Mouse (Mus musculus): ENCODE measurements around the gene Ttc28.

Ttc28 gene

DNA sequence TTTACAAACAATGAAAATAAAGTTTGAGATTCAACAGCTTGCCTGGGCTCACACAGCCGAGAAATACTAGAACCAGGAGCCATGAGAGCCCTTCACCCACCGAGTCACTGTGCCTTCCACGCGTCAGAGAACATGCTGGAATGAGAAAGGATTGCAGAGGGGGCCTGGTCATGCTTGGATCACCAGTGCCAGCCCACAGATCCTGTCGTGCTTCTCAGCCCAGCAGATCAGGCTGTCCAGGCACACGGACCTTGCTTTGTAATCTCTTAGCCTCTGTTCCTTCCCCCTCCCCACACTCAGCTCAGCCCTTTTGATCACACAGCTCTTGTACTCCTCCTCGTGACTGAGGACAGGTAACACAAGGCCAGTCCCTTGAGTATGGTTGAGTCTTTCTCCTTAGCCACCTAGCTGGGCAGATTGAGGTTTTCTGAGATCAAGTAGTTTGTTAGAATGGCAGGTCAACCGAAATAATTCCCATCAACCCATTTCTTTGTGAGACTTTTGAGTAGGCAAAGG lies 334.4 kb downstream of the Ttc28 start:
- DNase-seq (ENCODE audit: low spot score), result no peak

GRCm38 (mm10) chr5:111214890-111215289 lies 335.3 kb downstream of the Ttc28 start:
- no peak for DNase-seq (ENCODE audit: low spot score)

DNA sequence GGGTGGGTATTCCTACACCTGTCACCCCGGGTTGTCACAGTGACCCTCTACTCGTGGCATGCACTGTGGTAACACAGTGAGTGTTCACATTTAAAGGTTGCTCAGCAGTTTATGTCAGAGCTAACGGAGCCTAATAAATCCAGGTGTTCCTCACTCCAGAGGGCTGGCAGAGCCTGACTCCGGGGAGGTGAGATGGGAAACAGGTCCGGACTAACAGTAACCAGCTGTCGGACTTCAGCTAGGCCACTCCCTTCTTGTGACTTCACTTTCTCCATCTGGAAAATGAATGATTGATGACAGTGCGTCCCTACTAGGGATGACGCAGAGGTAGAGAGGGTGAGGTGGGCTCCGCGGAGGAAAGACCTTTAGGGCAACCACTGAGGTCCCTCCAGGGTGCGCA lies 336.1 kb downstream of the Ttc28 start:
- no peak for DNase-seq (ENCODE audit: low spot score)

GRCm38 (mm10) chr5:111216166-111216565 lies 336.6 kb downstream of the Ttc28 start:
- DNase-seq (ENCODE audit: low spot score), result no peak

GRCm38 (mm10) chr5:111217447-111218110 lies 338.0 kb downstream of the Ttc28 start:
- peak; percentile 39 for DNase-seq (ENCODE audit: low spot score)

DNA sequence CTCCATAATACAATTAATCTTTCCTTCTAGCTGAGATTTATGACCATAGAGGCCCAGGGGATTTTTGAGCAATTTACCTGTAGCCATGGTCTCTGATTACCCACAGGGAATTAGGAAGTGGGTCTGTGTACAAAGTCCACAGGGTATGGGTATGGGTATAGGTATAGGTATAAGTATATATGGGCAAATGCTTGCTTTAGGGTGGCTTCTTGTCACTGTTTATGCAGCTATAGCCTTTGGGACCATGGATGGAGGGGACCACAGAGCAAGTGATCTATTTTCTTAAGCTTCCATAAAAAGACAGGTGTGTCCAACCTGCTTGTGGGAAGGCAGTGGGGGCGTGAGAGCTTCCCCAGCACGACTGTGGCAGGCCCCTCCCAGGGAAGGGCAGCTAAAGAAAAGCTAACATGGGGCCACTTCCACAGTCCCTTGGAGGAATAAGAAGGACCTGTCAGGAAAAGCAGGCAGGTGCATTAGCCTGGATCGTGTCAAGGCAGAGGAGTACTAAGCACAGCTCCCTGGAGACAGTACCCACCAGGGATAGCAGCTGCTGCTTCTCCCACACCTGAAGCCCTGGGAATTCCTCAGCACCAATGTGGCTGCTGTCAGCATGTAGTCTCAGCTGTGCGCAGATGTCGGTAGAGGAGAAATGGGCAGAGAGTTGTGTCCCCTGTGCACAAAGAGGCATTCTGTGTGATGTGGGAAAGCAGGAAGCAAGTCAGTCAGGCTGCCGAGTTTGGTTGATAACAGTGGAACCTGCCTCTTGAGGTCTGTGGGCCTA lies 338.7 kb downstream of the Ttc28 start:
- no peak for DNase-seq (ENCODE audit: low spot score)

- no peak for DNase-seq (ENCODE audit: low spot score)
Observed at GRCm38 (mm10) chr5:111218998-111219397, 339.4 kb downstream of the Ttc28 start.

- DNase-seq (ENCODE audit: low spot score), result no peak
Observed at GRCm38 (mm10) chr5:111220679-111221380, 341.2 kb downstream of the Ttc28 start.

DNA sequence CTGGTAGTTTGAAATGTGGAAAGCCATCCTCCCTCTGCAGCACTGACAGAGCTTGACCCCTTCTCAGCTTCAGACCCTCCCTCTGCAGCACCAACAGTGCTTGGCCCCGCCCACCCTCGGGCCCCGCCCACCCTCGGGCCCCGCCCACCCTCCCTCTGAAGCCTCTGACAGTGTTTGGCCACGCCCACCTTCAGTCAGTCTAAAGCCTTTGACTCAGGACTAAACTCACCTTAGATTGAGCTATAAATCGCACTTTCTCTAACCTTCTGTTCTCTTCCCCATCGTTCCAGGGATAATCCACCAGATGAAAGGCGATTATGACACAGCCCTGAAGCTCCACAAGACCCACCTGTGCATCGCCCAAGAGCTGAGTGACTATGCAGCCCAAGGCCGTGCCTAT lies 343.2 kb downstream of the Ttc28 start:
- no peak for DNase-seq (ENCODE audit: low spot score)

DNA sequence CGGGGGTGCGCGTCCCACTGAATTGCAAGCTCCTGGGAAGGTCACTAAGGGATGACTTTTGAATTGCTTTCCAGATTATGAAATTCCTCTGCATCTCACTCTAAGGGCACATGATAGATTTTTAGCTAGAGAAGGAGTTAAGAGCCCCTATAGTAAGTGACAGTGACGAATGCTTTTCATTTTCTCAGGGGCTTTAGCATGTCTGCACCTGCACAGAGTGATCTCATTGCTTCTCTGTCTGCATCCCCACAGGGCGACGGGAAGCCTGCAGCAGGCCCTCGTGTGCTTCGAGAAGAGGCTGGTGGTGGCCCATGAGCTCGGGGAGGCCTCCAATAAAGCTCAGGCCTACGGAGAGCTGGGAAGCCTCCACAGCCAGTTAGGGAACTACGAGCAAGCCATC lies 345.7 kb downstream of the Ttc28 start:
- DNase-seq (ENCODE audit: low spot score), result no peak

DNA sequence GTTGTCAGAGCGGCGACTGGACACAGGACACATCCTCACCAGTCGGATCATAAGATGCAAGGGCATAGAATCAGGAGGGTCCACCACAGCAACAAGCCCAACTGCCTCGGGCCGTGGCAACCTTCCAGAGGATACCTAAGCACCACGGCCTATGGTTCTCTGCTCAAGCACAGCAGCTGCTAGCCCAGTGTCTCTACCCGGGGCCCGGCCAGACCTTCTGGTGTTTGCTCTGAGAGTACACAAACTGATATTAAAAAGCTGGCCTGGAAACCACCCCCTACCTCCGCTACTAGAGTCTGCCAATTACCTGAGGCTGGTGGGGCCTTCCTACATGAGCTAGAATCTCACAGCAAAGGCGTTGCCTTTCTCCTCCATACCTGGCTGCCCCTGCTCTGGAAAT lies 346.9 kb downstream of the Ttc28 start:
- no peak for DNase-seq (ENCODE audit: low spot score)

DNA sequence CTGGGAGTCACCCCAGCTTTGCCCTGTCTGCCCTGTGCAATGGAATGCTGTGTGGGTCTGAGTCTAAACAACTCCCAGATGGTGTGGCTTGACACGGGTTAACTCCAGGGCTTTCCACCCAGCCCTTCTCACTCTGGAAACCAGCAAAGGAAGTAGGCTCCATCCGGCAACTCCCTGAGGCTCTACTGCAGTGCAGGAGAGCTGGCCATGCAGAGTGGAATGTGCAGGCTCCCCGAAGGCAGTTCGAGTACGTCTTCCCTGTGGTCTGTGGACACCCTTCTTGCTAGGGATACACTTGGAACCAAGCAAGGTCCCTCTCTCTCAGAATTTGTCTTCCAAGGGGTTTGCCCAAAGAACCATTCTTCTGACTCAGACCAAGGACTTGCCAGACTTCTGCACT lies 348.2 kb downstream of the Ttc28 start:
- DNase-seq (ENCODE audit: low spot score), result peak; percentile 32

- DNase-seq (ENCODE audit: low spot score), result peak; percentile 50
Observed at GRCm38 (mm10) chr5:111228302-111229040, 348.9 kb downstream of the Ttc28 start.

DNA sequence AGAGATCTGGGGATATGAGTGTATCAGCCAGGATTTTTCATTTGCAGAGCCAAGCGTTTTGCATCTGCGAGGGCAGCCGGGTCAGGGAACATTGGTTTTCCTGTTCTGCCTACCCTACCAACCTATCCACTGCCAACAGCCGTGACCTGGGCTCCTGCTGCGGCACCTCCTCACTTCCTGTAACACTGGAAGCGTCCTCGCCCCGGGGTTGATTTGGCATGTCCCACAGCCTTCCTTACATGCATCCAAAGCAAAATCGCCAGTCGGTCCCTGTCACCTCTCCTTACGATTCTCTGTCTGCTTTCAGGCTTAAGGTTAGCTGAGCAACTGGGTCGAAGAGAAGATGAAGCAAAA lies 349.4 kb downstream of the Ttc28 start:
- no peak for DNase-seq (ENCODE audit: low spot score)

- no peak for DNase-seq (ENCODE audit: low spot score)
Observed at GRCm38 (mm10) chr5:111229671-111230070, 350.1 kb downstream of the Ttc28 start.

DNA sequence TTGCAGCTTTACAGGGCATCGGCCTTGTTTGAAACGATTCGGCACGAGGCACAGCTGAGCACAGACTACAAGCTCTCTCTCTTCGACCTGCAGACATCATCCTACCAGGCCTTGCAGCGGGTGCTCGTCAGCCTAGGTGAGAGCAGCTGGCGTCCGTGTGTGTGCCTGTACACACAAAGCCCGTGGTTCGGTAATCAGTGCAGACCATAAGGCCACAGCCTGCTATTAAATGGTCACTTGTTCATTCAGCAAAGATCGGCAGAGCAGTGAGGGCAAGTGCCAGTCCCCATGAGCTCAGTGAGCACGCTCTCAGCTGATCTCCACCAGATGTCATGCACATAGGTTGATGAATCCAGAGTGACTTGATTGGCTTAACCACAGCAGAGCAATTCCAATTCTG lies 351.4 kb downstream of the Ttc28 start:
- DNase-seq (ENCODE audit: low spot score), result no peak

DNA sequence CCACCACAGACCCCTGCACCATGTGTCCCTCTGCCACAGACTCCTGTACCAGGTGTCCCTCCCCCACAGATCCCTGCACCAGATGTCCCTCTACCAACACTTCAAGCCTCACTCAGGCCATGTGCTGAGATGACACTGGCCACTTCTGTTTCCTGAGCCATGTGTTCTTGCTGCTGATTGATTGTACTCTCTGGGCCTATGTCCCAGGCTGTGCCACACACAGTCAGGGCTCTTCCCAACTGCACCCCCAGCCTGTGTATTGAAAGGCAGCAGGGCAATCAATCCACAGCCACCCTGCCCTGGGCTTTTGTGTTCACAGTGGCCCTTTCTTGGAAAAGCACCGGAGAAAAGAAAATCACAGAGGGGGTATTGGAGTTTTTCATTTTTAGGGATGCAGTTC lies 352.2 kb downstream of the Ttc28 start:
- no peak for DNase-seq (ENCODE audit: low spot score)

DNA sequence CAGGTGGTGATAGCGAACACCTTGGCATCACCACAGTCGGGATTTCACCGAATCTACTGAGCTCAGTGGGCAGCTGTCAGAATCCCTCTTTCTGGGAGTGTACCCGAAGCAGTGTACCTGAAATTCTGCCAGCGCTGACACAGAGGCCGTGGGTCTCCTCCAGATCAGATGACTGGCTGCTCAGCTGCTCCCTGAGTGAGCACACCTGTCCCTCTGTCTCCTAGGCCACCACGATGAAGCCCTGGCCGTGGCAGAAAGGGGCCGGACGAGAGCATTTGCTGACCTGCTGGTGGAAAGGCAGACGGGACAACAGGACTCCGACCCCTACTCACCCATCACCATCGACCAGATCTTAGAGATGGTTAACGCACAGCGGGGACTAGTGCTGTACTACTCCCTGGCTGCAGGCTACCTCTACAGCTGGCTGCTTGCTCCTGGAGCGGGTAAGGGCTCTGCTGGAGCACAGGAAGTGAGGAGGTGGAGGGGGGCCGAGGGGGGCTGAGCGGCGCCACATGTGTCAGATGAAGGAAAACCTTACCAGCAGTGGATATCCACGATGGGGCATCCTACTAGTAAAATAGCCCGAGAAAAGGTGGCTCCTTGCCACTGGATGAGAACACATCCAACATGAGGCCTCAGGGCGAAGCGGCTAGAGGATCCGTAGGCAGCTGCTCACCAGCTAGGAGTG lies 353.6 kb downstream of the Ttc28 start:
- DNase-seq (ENCODE audit: low spot score), result no peak

DNA sequence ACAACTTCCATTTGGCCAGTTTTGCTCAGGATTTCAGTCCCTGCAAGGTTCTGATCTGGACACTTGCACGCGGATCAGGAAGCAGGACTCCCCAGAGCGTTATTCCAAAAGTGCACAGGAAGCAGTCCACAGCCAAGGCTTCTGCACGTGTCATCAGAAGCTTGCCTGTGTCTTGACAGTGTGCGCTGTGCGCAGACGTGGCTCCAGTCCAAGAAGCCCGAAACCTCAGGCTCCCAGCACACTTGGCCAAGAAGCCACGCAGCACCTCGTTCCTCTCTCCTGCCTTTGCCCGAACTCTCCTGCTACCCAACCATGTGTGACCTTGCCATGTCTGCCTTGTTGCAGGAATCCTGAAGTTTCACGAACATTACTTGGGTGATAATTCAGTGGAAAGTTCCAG lies 355.5 kb downstream of the Ttc28 start:
- peak; percentile 42 for DNase-seq (ENCODE audit: low spot score)

DNA sequence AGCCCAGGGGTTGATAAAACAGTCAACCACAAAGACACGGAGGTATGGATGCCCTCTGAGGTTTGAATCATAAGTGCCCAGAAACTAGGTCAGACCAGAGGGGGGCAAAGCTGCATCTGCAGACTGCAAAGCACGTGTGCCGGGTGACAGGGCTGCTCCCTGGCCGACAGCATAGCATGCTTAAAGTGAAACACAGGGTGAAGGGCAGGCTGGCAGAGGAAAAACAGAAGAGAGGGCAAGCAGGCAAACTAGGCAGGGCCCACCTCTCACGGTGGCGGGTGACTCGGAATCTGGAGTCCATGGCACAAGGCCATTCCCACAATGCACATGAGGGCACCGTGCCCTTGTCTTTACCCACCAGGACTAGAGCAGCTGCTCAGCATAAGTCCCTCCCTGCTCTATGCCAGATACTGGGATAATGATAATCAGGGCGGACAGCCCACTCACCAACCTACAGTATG lies 357.6 kb downstream of the Ttc28 start:
- no peak for DNase-seq (ENCODE audit: low spot score)

DNA sequence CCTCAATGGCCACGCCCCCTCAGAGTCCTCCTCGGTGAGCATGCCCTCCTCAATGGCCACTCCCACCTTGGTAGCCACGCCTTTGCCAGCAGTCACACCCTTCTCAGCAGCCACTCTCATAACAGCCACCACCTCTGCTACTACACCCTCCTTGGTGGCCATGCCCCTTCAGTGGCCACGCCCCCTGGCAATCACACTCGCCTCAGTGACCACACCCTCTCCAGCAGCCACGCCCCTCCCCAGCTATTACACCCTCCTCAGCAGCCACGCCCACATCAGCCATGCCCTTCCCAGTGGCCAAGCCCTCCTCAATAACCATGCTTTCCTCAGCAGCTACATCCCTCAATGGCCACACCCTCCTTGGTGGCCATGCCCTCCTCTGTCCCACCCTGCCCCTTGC lies 359.6 kb downstream of the Ttc28 start:
- DNase-seq (ENCODE audit: low spot score), result no peak
